Mouse (Mus musculus) MEL (cell line): ENCODE measurements around the gene Polr2i. TPM values are rescaled to one million over a fixed set of nuclear protein-coding genes. Genes with fewer than 3 reads are reported as not detected.

Experiments used
- DNase-seq: peaks from one replicate; pipeline ENCODE4 v3.0.0; 2011; ENCODE audit warnings: low read depth, low spot score
- H3K27ac ChIP-seq: 2 replicates; pipeline ENCODE4 v1.5.1; 2012; ENCODE audit warnings: low read depth, mild to moderate bottlenecking, control low read depth, low read length, moderate library complexity; ENCODE audit not compliant: control insufficient read depth
- H3K27me3 ChIP-seq, 2 experiments: fragments of 150-350 bp in 1 of 2; sonication (generic) in 1 of 2; 2 replicates each; pipeline ENCODE4 v1.6.1; 2012; ENCODE audit warnings: low read length in 2 of 2, mild to moderate bottlenecking in 2 of 2, improper control_type of control experiment in 1 of 2, moderate library complexity in 1 of 2; ENCODE audit not compliant: insufficient read depth in 2 of 2, control insufficient read depth in 1 of 2
- H3K36me3 ChIP-seq, 2 experiments: 2 replicates each; pipeline ENCODE4 v1.6.1; 2012 to 2014; ENCODE audit warnings: low read length in 2 of 2, improper control_type of control experiment in 1 of 2, inconsistent platforms in 1 of 2, mild to moderate bottlenecking in 1 of 2; ENCODE audit not compliant: insufficient read depth in 2 of 2, control insufficient read depth in 1 of 2
- H3K4me1 ChIP-seq, 2 experiments: fragments of 150-350 bp in 1 of 2; sonication (generic) in 1 of 2; 2 replicates each; pipeline ENCODE4 v1.6.1; 2012; ENCODE audit warnings: low read length in 2 of 2, improper control_type of control experiment in 1 of 2, mild to moderate bottlenecking in 1 of 2; ENCODE audit not compliant: insufficient read depth in 2 of 2, control insufficient read depth in 1 of 2
- H3K4me3 ChIP-seq, 2 experiments: fragments of 150-350 bp in 1 of 2; sonication (generic) in 1 of 2; 2 replicates each; pipeline ENCODE4 v1.5.1; 2012; ENCODE audit warnings: low read depth in 2 of 2, low read length in 2 of 2, mild to moderate bottlenecking in 2 of 2, moderate library complexity in 2 of 2, control low read depth in 1 of 2, improper control_type of control experiment in 1 of 2; ENCODE audit not compliant: control insufficient read depth in 1 of 2, insufficient read depth in 1 of 2
- H3K79me2 ChIP-seq: 2 replicates; pipeline ENCODE4 v1.6.1; 2012; ENCODE audit warnings: mild to moderate bottlenecking, low read length, moderate library complexity; ENCODE audit not compliant: control insufficient read depth, poor library complexity, insufficient read depth
- H3K9ac ChIP-seq: 2 replicates; pipeline ENCODE4 v1.6.1; 2012; ENCODE audit warnings: low read depth, mild to moderate bottlenecking, control low read depth, low read length, moderate library complexity; ENCODE audit not compliant: control insufficient read depth, poor library complexity, severe bottlenecking
- H3K9me3 ChIP-seq: fragments of 150-350 bp; sonication (generic); replicated peaks from 2 replicates; pipeline ENCODE4 v1.6.1; 2012; ENCODE audit warnings: mild to moderate bottlenecking, low read length, improper control_type of control experiment, moderate library complexity; ENCODE audit not compliant: insufficient read depth
- BHLHE40 ChIP-seq: IDR thresholded peaks from 2 replicates; pipeline ENCODE4 v1.6.1; 2012; ENCODE audit warnings: low read depth, mild to moderate bottlenecking, inconsistent platforms, low read length, improper control_type of control experiment, borderline replicate concordance
- ELF1 ChIP-seq: IDR thresholded peaks from 2 replicates; pipeline ENCODE4 v1.6.1; 2014; ENCODE audit warnings: low read depth, mild to moderate bottlenecking, inconsistent platforms, low read length, improper control_type of control experiment, moderate library complexity
- ETS1 ChIP-seq: IDR thresholded peaks from 2 replicates; pipeline ENCODE4 v1.6.1; 2012; ENCODE audit warnings: low read depth, mild to moderate bottlenecking, inconsistent platforms, low read length, improper control_type of control experiment, moderate library complexity
- GABPA ChIP-seq: IDR thresholded peaks from 2 replicates; pipeline ENCODE4 v1.6.1; 2012; ENCODE audit warnings: low read depth, mild to moderate bottlenecking, inconsistent platforms, low read length, improper control_type of control experiment, moderate library complexity
- HCFC1 ChIP-seq: IDR thresholded peaks from 2 replicates; pipeline ENCODE4 v1.6.1; 2012; ENCODE audit warnings: low read depth, mild to moderate bottlenecking, inconsistent platforms, low read length, improper control_type of control experiment, moderate library complexity
- JUND ChIP-seq: IDR thresholded peaks from 2 replicates; pipeline ENCODE4 v1.6.1; 2011; ENCODE audit warnings: low read depth, mild to moderate bottlenecking, improper control_type of control experiment, low read length
- MAZ ChIP-seq: IDR thresholded peaks from 2 replicates; pipeline ENCODE4 v1.6.1; 2012; ENCODE audit warnings: low read depth, mild to moderate bottlenecking, inconsistent platforms, low read length, improper control_type of control experiment
- MXI1 ChIP-seq: IDR thresholded peaks from 2 replicates; pipeline ENCODE4 v1.6.1; 2011; ENCODE audit warnings: mild to moderate bottlenecking, low read depth, low read length, improper control_type of control experiment
- MYB ChIP-seq: IDR thresholded peaks from 2 replicates; pipeline ENCODE4 v1.6.1; 2011; ENCODE audit warnings: mild to moderate bottlenecking, low read depth, low read length, improper control_type of control experiment
- NELFE ChIP-seq: IDR thresholded peaks from 2 replicates; pipeline ENCODE4 v1.6.1; 2011; ENCODE audit warnings: low read depth, low read length, improper control_type of control experiment
- NRF1 ChIP-seq: IDR thresholded peaks from 2 replicates; pipeline ENCODE4 v1.6.1; 2014; ENCODE audit warnings: low read depth, mild to moderate bottlenecking, inconsistent platforms, low read length, improper control_type of control experiment, moderate library complexity; ENCODE audit not compliant: poor library complexity, insufficient read depth, severe bottlenecking
- POLR2A ChIP-seq, 2 experiments: IDR thresholded peaks; 2 replicates each; pipeline ENCODE4 v1.6.1; 2011 to 2012; ENCODE audit warnings: low read length in 2 of 2, mild to moderate bottlenecking in 2 of 2, control low read depth in 1 of 2, improper control_type of control experiment in 1 of 2, low read depth in 1 of 2, moderate library complexity in 1 of 2; ENCODE audit not compliant: control insufficient read depth in 1 of 2, insufficient read depth in 1 of 2, poor library complexity in 1 of 2
- RCOR1 ChIP-seq: IDR thresholded peaks from 2 replicates; pipeline ENCODE4 v1.6.1; 2012; ENCODE audit warnings: low read depth, mild to moderate bottlenecking, inconsistent platforms, low read length, improper control_type of control experiment
- SIN3A ChIP-seq: IDR thresholded peaks from 2 replicates; pipeline ENCODE4 v1.6.1; 2012; ENCODE audit warnings: low read length, improper control_type of control experiment, inconsistent platforms
- TAL1 ChIP-seq: IDR thresholded peaks from 2 replicates; pipeline ENCODE4 v1.6.1; 2012; ENCODE audit warnings: mild to moderate bottlenecking, inconsistent platforms, low read length, moderate library complexity, mixed read lengths
- TCF12 ChIP-seq: IDR thresholded peaks from 2 replicates; pipeline ENCODE4 v1.6.1; 2014; ENCODE audit warnings: low read depth, mild to moderate bottlenecking, inconsistent platforms, low read length, improper control_type of control experiment, moderate library complexity
- UBTF ChIP-seq: IDR thresholded peaks from 2 replicates; pipeline ENCODE4 v1.6.1; 2012; ENCODE audit warnings: low read depth, mild to moderate bottlenecking, inconsistent platforms, low read length, improper control_type of control experiment, moderate library complexity, borderline replicate concordance; ENCODE audit not compliant: insufficient read depth
- USF1 ChIP-seq: IDR thresholded peaks from 2 replicates; pipeline ENCODE4 v1.6.1; 2014; ENCODE audit warnings: low read depth, mild to moderate bottlenecking, inconsistent platforms, low read length, improper control_type of control experiment, moderate library complexity
- ZKSCAN1 ChIP-seq: IDR thresholded peaks from 2 replicates; pipeline ENCODE4 v1.6.1; 2012; ENCODE audit warnings: low read depth, mild to moderate bottlenecking, inconsistent platforms, low read length, improper control_type of control experiment, moderate library complexity
- ZMIZ1 ChIP-seq: IDR thresholded peaks from 2 replicates; pipeline ENCODE4 v1.6.1; 2012; ENCODE audit warnings: low read depth, mild to moderate bottlenecking, inconsistent platforms, low read length, improper control_type of control experiment, moderate library complexity
- ZNF384 ChIP-seq: IDR thresholded peaks from 2 replicates; pipeline ENCODE4 v1.6.1; 2012; ENCODE audit warnings: low read depth, mild to moderate bottlenecking, inconsistent platforms, low read length, improper control_type of control experiment
- polyA plus RNA-seq, 2 experiments: library from polyadenylated mRNA; stranded (reverse) in 1 of 2; unstranded in 1 of 2; fragments of >175 nt in 1 of 2; fragments of >200 nt in 1 of 2; gene quantifications; 2 replicates each; pipeline versions ENCODE4 v1.2.1 to v1.2.4; 2012; ENCODE audit warnings: low replicate concordance in 2 of 2, low read depth in 1 of 2; ENCODE audit not compliant: insufficient read length in 2 of 2, insufficient read depth in 1 of 2, missing spikeins in 1 of 2
- total RNA-seq: library from RNA; depleted of rRNA; stranded (reverse); fragments of 300-350 nt; gene quantifications from 2 replicates; pipeline ENCODE4 v1.2.3, GENCODE M21; 2012

Gene Polr2i
- total and polyA plus RNA-seq, 3 experiments, result 118 to 128 TPM; not detected in 1

DNA sequence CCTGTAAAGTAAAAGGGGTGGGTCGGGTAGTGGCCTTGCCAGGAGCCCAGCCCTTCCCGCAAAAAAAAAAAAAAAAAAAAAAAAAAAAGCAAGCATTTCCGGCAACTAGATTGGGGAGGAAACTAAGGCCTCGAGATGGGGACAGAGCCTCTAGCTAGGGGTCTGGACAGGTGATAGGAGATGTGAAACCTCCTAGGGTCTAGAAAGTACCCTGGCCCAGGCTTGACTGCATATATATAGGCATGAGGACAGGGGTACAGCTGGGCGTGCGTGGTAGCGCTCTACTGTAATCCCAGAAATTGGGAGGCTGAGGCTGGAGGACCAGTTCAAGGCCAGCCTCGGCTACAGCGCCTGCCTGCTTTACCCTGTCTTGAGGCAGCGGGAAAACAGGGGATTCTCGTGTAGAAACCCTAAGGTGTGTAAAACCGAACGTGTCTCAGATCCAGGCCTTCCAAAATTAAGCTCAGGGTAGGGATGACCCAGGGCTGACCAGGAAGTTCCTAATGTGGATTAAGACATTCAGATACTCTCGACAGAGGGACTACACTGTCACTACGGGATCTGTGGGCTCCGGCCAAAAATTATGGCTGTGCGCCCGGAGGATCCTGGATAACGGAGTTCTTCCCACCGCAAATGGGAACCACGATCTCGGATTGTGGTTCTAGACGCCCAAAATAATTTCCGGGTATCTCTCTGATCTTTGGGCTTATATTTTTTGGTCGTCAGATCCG is 37.5 kb upstream of the Polr2i start:
- peaks cover 9% of the 10 kb centered on the region for H3K79me2 ChIP-seq
- peak overlapping the region; percentile 68 for H3K9ac ChIP-seq
- peak overlapping the region; percentile 76 for H3K27ac ChIP-seq
- TF ChIP-seq ZMIZ1, result 0 out of 2 replicates have a peak, but pooled peaks have one; percentile 22
- TF ChIP-seq ZKSCAN1, result peak; percentile 34; the same call in 1 of the 2 replicates
- TF ChIP-seq ELF1, result 0 out of 2 replicates have a peak, but pooled peaks have one; percentile 46
- TF ChIP-seq JUND, result no peak
- peak; percentile 98 for TF ChIP-seq ZNF384
- peak; percentile 49; the same call in 1 of the 2 replicates for TF ChIP-seq MAZ
- 0 out of 2 replicates have a peak, but pooled peaks have one; percentile 18 for TF ChIP-seq NELFE
- TF ChIP-seq SIN3A, result peak; percentile 72; the same call in 1 of the 2 replicates
- no peak for TF ChIP-seq UBTF
- peak; percentile 42 for TF ChIP-seq MXI1
- no peak for TF ChIP-seq BHLHE40
- TF ChIP-seq HCFC1, result peak; percentile 69
- TF ChIP-seq TAL1, result no peak
- TF ChIP-seq RCOR1, result no peak
- no peak for TF ChIP-seq GABPA
- TF ChIP-seq NRF1, result no peak; the same call in 1 of the 2 replicates
- no peak for TF ChIP-seq USF1
- peak overlapping the region; percentile 57 to 66 for H3K4me3 ChIP-seq
- no peaks in the 10 kb centered on the region for H3K27me3 ChIP-seq
- no peaks in the 10 kb centered on the region for H3K9me3 ChIP-seq
- peaks cover 0 to 17% of the 10 kb centered on the region in 2 experiments; a peak in 3 of 4 replicates for H3K4me1 ChIP-seq
- H3K36me3 ChIP-seq, result peaks cover 0 to 14% of the 10 kb centered on the region in 2 experiments; a peak in 2 of 4 replicates
- peak; percentile 77 for DNase-seq

GRCm38 (mm10) chr7:30194884-30195283 is 36.9 kb upstream of the Polr2i start:
- TF ChIP-seq POLR2A (IDR thresholded peaks at IDR 0.05; ENCODE audit: control insufficient read depth in 1 of 2, insufficient read depth in 1 of 2, low read depth in 1 of 2, low read length in 2 of 2, poor library complexity in 1 of 2), result peak; percentile 67 to 70; a peak in 3 of 4 replicates
- TF ChIP-seq UBTF, result no peak
- TF ChIP-seq NELFE, result peak; percentile 58; the same call in 1 of the 2 replicates
- TF ChIP-seq MYB, result no peak
- TF ChIP-seq SIN3A, result peak; percentile 48; the same call in 1 of the 2 replicates
- peak; percentile 72 for TF ChIP-seq HCFC1
- peak; percentile 86 for TF ChIP-seq NRF1
- TF ChIP-seq ZNF384, result peak; percentile 77
- no peak for TF ChIP-seq ETS1
- peak; percentile 25; the same call in 1 of the 2 replicates for TF ChIP-seq TCF12
- TF ChIP-seq, all 39 proteins: peak for 7
- H3K36me3 ChIP-seq, result peaks cover 0 to 14% of the 10 kb centered on the region in 2 experiments; a peak in 2 of 4 replicates
- DNase-seq, result peak; percentile 96

More at GRCm38 (mm10) chr7:30194884-30195283, 36.9 kb upstream of the Polr2i start:
- Histone ChIP-seq H3K9ac (peak overlapping the region; percentile 68), H3K79me2 (peaks cover 9% of the 10 kb centered on the region), H3K4me3 (peak overlapping the region; percentile 57 to 66), H3K4me1 (peaks cover 0 to 17% of the 10 kb centered on the region in 2 experiments; a peak in 3 of 4 replicates), H3K9me3 (no peaks in the 10 kb centered on the region), H3K27ac (peak overlapping the region; percentile 76), H3K27me3 (no peaks in the 10 kb centered on the region)
